Mouse (Mus musculus): ENCODE measurements around the gene Krt90. TPM values are rescaled to one million over a fixed set of nuclear protein-coding genes. Genes with fewer than 3 reads are reported as not detected.
"Not testable (repeated sequence)": the region's sequence is repeated elsewhere in the genome, so short reads cannot be mapped to it uniquely, and the experiment has no call there.

Krt90 gene
- total RNA-seq, 2 experiments from 2014 or later: not detected

DNA sequence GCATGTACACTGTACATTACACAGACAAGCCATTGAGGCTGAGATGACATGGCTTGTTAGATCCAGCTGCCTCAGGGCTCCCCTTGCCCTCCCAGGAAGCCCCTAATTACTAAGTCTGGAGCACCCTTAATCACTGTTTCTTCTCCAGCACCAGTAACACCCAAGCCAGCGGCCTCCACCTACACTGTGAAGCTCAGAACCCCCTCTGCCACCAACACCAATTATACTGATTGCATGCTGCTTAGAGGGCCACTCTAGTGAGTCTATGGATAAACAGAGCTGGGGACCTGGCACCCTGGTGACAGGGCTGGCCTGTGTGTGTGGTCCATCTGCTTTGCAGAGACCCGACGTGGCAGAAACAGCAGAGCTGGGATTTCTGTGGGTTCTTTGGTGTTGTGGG is 18.3 kb downstream of the Krt90 start:
- DNase-seq (ENCODE audit: low spot score in 2 of 2): no peak
- H3K27ac ChIP-seq: no peak overlapping the region
- H3K4me3 ChIP-seq: no peak overlapping the region
- TF ChIP-seq CTCF (conservative IDR thresholded peaks at IDR 0.05): no peak

DNA sequence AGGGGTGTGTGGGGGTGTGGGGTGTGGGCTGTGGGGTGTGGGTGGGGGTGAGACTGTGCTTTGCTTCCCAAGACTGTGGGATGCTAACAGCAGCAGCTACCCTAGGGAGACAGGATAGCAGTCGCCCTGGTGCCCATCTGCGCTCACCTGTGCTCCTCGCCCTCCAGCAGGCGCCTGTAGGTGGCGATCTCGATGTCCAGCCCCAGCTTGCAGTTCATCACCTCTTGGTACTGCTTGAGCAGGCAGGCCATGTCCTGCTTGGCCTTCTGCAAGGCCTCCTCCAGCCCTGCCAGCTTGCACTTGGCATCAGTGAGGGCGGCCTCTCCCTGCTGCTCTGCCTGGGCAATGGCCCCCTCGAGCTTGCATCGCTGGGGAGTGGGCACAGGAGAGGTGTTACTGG is 20.2 kb downstream of the Krt90 start:
- no peak for TF ChIP-seq CTCF (conservative IDR thresholded peaks at IDR 0.05)

GRCm38 (mm10) chr15:101538580-101538900 is 24.2 kb downstream of the Krt90 start:
- no peak for DNase-seq (ENCODE audit: low spot score in 2 of 2)
- Histone ChIP-seq H3K4me3 (no peak overlapping the region), H3K27ac (no peak overlapping the region)
- no peak for TF ChIP-seq CTCF (conservative IDR thresholded peaks at IDR 0.05)

More for the DNA sequence above, 20.2 kb downstream of the Krt90 start:
- no peak overlapping the region for H3K27ac ChIP-seq
- no peak overlapping the region for H3K4me3 ChIP-seq
- DNase-seq (ENCODE audit: low spot score in 2 of 2): no peak

- no peak; the same call in 1 of the 2 replicates for TF ChIP-seq CTCF (conservative IDR thresholded peaks at IDR 0.05)
- DNase-seq (ENCODE audit: low spot score in 2 of 2): no peak
- no peak overlapping the region for H3K4me3 ChIP-seq
- H3K27ac ChIP-seq: no peak overlapping the region
Measured at GRCm38 (mm10) chr15:101537864-101538579, 24.7 kb downstream of the Krt90 start.

GRCm38 (mm10) chr15:101536054-101536850 is 26.5 kb downstream of the Krt90 start:
- no peak for DNase-seq (ENCODE audit: low spot score in 2 of 2)

DNA sequence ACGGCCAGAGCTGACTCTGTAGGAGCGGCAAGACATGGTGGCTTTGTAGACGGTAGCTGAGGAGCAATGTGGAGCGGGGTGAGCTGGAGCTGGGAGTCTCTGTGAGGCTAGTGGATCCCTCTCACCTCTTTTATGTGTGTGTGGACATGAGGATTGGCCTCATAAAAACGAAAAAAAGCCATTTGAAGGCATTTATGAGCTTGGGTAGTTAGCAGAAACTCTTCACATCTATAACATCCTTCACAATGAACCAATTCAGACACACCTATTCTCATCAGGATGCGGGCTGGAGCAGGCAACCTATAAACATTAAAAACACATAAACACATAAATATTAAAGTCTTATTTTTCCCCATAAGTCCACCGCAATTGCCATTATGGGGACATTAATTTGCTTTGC is 30.0 kb downstream of the Krt90 start, which contains the start of gene Krt84:
TSS of gene Krt84 (minus strand) at position 101 of the 400 bp plus-strand sequence.
- Histone ChIP-seq H3K27ac (no peak within 1 kb of the TSS), H3K4me3 (no peak within 1 kb of the TSS)
- DNase-seq (ENCODE audit: low spot score in 2 of 2): no peak
- no peak for TF ChIP-seq CTCF (conservative IDR thresholded peaks at IDR 0.05)

More at GRCm38 (mm10) chr15:101536054-101536850, 26.5 kb downstream of the Krt90 start:
- H3K4me3 ChIP-seq: no peak overlapping the region
- no peak for TF ChIP-seq CTCF (conservative IDR thresholded peaks at IDR 0.05)
- peak overlapping the region; percentile 32; the same call in 1 of the 2 replicates for H3K27ac ChIP-seq

GRCm38 (mm10) chr15:101522556-101523232 is 40.1 kb downstream of the Krt90 start:
- no peak for TF ChIP-seq CTCF (conservative IDR thresholded peaks at IDR 0.05)
- Histone ChIP-seq H3K4me3 (no peak overlapping the region), H3K27ac (no peak overlapping the region)
- DNase-seq (ENCODE audit: low spot score in 2 of 2): no peak

GRCm38 (mm10) chr15:101519792-101520191 is 43.0 kb downstream of the Krt90 start:
- TF ChIP-seq CTCF (conservative IDR thresholded peaks at IDR 0.05): peak; percentile 96
- H3K27ac ChIP-seq: no peak overlapping the region
- DNase-seq (ENCODE audit: low spot score in 2 of 2): peak; percentile 67 to 79

DNA sequence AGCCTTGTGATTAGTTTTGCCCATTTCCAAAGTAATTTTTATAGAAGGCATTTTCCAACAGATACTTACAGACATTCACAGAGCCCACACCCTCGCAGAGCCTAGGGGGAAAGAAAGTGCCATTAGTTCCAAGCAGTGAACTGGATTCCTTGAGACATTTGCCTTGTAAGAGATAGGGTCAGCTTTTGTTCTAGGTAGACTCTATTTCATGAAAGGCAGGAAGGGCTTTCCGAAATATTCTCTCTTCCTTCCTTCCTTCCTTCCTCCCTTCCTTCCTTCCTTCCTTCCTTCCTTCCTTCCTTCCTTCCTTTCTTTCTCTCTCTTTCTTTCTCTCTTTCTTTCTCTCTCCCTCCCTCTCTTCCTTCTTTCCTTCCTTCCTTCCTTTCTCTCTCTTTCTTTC is 45.6 kb downstream of the Krt90 start, which contains the start of gene Gm49425:
TSS of gene Gm49425 (minus strand) at position 101 of the 400 bp plus-strand sequence.
- DNase-seq (ENCODE audit: low spot score in 2 of 2); H3K27ac ChIP-seq; H3K4me3 ChIP-seq: not testable (repeated sequence)

More at GRCm38 (mm10) chr15:101519792-101520191, 43.0 kb downstream of the Krt90 start:
- no peak overlapping the region for H3K4me3 ChIP-seq

- H3K4me3 ChIP-seq: no peak overlapping the region
- DNase-seq (ENCODE audit: low spot score in 2 of 2): no peak
- no peak for TF ChIP-seq CTCF (conservative IDR thresholded peaks at IDR 0.05)
- H3K27ac ChIP-seq: no peak overlapping the region
Measured at GRCm38 (mm10) chr15:101508247-101508646, 54.5 kb downstream of the Krt90 start.

GRCm38 (mm10) chr15:101506896-101507758 is 55.6 kb downstream of the Krt90 start:
- no peak overlapping the region for H3K27ac ChIP-seq
- DNase-seq (ENCODE audit: low spot score in 2 of 2): no peak
- H3K4me3 ChIP-seq: no peak overlapping the region
- no peak for TF ChIP-seq CTCF (conservative IDR thresholded peaks at IDR 0.05)

Small RNAs within 50 kb of the gene (microRNA-seq; reads per million reads assigned to microRNA genes)
- gene Gm44393: 0 reads per million in 2 experiments
- 0 reads per million in 2 experiments for gene Gm44460

Other genes starting within 250 kb of the Krt90 start
- gene Krt80, start 192.8 kb downstream of the Krt90 start, total RNA-seq (2021): under 1 TPM; 0.12 to 0.18 TPM
- gene Krt7, start 151.9 kb downstream of the Krt90 start, total RNA-seq (2021): not detected
- gene Krt87, start 124.1 kb downstream of the Krt90 start, total RNA-seq (2021): under 1 TPM; 0.46 to 0.69 TPM
- gene Krt88, start 115.2 kb downstream of the Krt90 start, total RNA-seq (2021): not detected
- gene Krt81, start 99.2 kb downstream of the Krt90 start, total RNA-seq (2021): not detected
- not detected for gene Krt86, start 89.5 kb downstream of the Krt90 start, total RNA-seq (2021)
- gene Krt83, start 71.4 kb downstream of the Krt90 start, total RNA-seq (2021): not detected
- gene Gm49425, start 45.7 kb downstream of the Krt90 start, total RNA-seq (2021): not detected
- not detected for gene Krt84, start 30.1 kb downstream of the Krt90 start, total RNA-seq (2021)
- gene Krt82, start 12.3 kb downstream of the Krt90 start, total RNA-seq (2021): not detected
- gene Krt75, start 11.0 kb upstream of the Krt90 start, total RNA-seq (2021): not detected
- not detected for gene Gm5414, start 65.2 kb upstream of the Krt90 start, total RNA-seq (2021)
- gene Gm5478, start 84.4 kb upstream of the Krt90 start, total RNA-seq (2021): not detected
- gene Krt6b, start 117.3 kb upstream of the Krt90 start, total RNA-seq (2021): not detected
- not detected for gene Krt6a, start 131.4 kb upstream of the Krt90 start, total RNA-seq (2021)
- gene Krt5, start 149.9 kb upstream of the Krt90 start, total RNA-seq (2021): under 1 TPM; 0.15 to 0.47 TPM
- not detected for gene Krt71, start 180.2 kb upstream of the Krt90 start, total RNA-seq (2021)
- gene Krt72, start 223.5 kb upstream of the Krt90 start, total RNA-seq (2021): not detected
- gene Krt73, start 239.4 kb upstream of the Krt90 start, total RNA-seq (2021): 1 to 10 TPM; 6.3 to 8.0 TPM